In genomic region chr1:36252791-36253190, GRCm38 (mm10) we compare ENCODE assay signal across 9 mouse cellular contexts. TPM values are rescaled to one million over a fixed set of nuclear protein-coding genes. Genes with fewer than 3 reads are reported as not detected.
DNase-seq lines count a peak whose midpoint lies in the region; ATAC-seq lines count a peak whose summit lies in the region.
"Had no signal": no experiment of that assay in that cellular context is flagged by ENCODE, and none has a peak within 500 bp of the region (broad histone marks: within the 10 kb centered on the region; RNA-seq: fewer than 3 reads in every experiment).

No protein-coding gene starts in this region.

- no peak overlapping the region for H3K27ac ChIP-seq in forebrain, embryonic 16.5 days (ENCODE audit: low read length)
- H3K27ac ChIP-seq in hindbrain, embryonic 16.5 days (ENCODE audit: low read depth, low read length), result no peak overlapping the region

- WGBS in forebrain, embryonic 16.5 days, result 6% methylated on average over 6 of the region's 6 CpGs
- WGBS in hindbrain, embryonic 16.5 days, result 6% methylated on average over 6 of the region's 6 CpGs

- H3K4me1 ChIP-seq in forebrain, embryonic 16.5 days (replicated peaks; ENCODE audit: control insufficient read depth, insufficient read depth, low read length), result peaks cover 7% of the 10 kb centered on the region
- peaks cover 9% of the 10 kb centered on the region for H3K4me1 ChIP-seq in hindbrain, embryonic 16.5 days (ENCODE audit: control insufficient read depth, insufficient read depth, low read depth, low read length)

- intact Hi-C loops in heart, postnatal 25 days (cut with DNase I), result loop anchor here (5.0 kb wide), 2 partner anchors 105 to 185 kb away; partner anchors contain the start of gene Hs6st1

- no peak overlapping the region for H3K4me3 ChIP-seq in forebrain, embryonic 16.5 days (replicated peaks; ENCODE audit: low read length)
- no peak overlapping the region for H3K4me3 ChIP-seq in hindbrain, embryonic 16.5 days (ENCODE audit: low read length)
- H3K4me3 ChIP-seq: myocyte had no signal

- no peak overlapping the region for H3K4me2 ChIP-seq in forebrain, embryonic 16.5 days (ENCODE audit: low read length)
- no peak overlapping the region for H3K4me2 ChIP-seq in hindbrain, embryonic 16.5 days (ENCODE audit: low read length)

- H3K27me3 ChIP-seq in forebrain, embryonic 16.5 days (replicated peaks; ENCODE audit: control insufficient read depth, insufficient read depth, low read length), result peaks cover 3% of the 10 kb centered on the region; the same call in 1 of the 2 replicates
- H3K27me3 ChIP-seq in hindbrain, embryonic 16.5 days (replicated peaks; ENCODE audit: control insufficient read depth, insufficient read depth, low read length), result no peaks in the 10 kb centered on the region; the same call in 1 of the 2 replicates

- no peak overlapping the region for H3K9ac ChIP-seq in forebrain, embryonic 16.5 days (replicated peaks; ENCODE audit: low read depth, low read length)
- H3K9ac ChIP-seq in hindbrain, embryonic 16.5 days (ENCODE audit: low read depth, low read length), result no peak overlapping the region

- H3K36me3 ChIP-seq in forebrain, embryonic 16.5 days (ENCODE audit: control insufficient read depth, insufficient read depth), result no peaks in the 10 kb centered on the region
- H3K36me3 ChIP-seq in hindbrain, embryonic 16.5 days (ENCODE audit: control insufficient read depth, insufficient read depth, low read length), result no peaks in the 10 kb centered on the region

- peak; percentile 95 for DNase-seq in heart, adult 11 months
- DNase-seq in heart, postnatal 25 days (ENCODE audit: low spot score), result no peak
- DNase-seq in cerebellum, adult 11 months, result peak; percentile 62
- DNase-seq in layer of hippocampus, postnatal 25 days (ENCODE audit: extremely low spot score in 1 of 2, low spot score in 1 of 2), result peak; percentile 39 to 65
- DNase-seq in lung, postnatal 25 days (ENCODE audit: low spot score), result peak; percentile 87
- DNase-seq in right cerebral cortex, postnatal 36 days (ENCODE audit: low spot score in 2 of 2), result peak; percentile 43 to 63

- peaks cover 4% of the 10 kb centered on the region; the same call in 1 of the 2 replicates for H3K9me3 ChIP-seq in forebrain, embryonic 16.5 days (ENCODE audit: control insufficient read depth, low read length)
- no peaks in the 10 kb centered on the region for H3K9me3 ChIP-seq in hindbrain, embryonic 16.5 days (ENCODE audit: control insufficient read depth, low read length)

- ATAC-seq in forebrain, embryonic 16.5 days, result peak; percentile 77
- ATAC-seq in hindbrain, embryonic 16.5 days, result peak; percentile 78; the same call in 1 of the 2 replicates

RNA-seq across cellular contexts. Expression of gene Uggt1, which starts 8.3 kb away (rescaled TPM):
- total RNA-seq in heart, postnatal 25 days (2021), result 10 to 100 TPM; 26.8 to 29.5 TPM
- 50.8 and 56.9 TPM in 2 replicates for polyA plus RNA-seq in forebrain, embryonic 16.5 days (2015; fragmentation: Nextera tagmentation; extraction: Ambion mirVana)
- 40.2 and 48.8 TPM in 2 replicates for polyA plus RNA-seq in hindbrain, embryonic 16.5 days (2015; fragmentation: Nextera tagmentation; extraction: Ambion mirVana)
- total RNA-seq in layer of hippocampus, postnatal 25 days (2021), result 10 to 100 TPM; 36.0 to 40.5 TPM

RNA-seq across cellular contexts. Expression of gene Neurl3, which starts 21.7 kb away (rescaled TPM):
- total RNA-seq in heart, postnatal 25 days (2021), result 1 to 10 TPM; 3.1 to 3.4 TPM
- 0.41 and 0.47 TPM in 2 replicates for polyA plus RNA-seq in forebrain, embryonic 16.5 days (2015; fragmentation: Nextera tagmentation; extraction: Ambion mirVana)
- polyA plus RNA-seq in hindbrain, embryonic 16.5 days (2015; fragmentation: Nextera tagmentation; extraction: Ambion mirVana), result 1.4 and 2.0 TPM in 2 replicates
- under 1 TPM; 0.42 to 0.68 TPM for total RNA-seq in layer of hippocampus, postnatal 25 days (2021)

RNA-seq across cellular contexts. Expression of gene Arid5a, which starts 54.7 kb away (rescaled TPM):
- 10 to 100 TPM in 1 of 2 experiments, 1 to 10 TPM in 1; 7.0 to 11.1 TPM for total RNA-seq in heart, postnatal 25 days (2021)
- 3.8 and 4.7 TPM in 2 replicates for polyA plus RNA-seq in forebrain, embryonic 16.5 days (2015; fragmentation: Nextera tagmentation; extraction: Ambion mirVana)
- polyA plus RNA-seq in hindbrain, embryonic 16.5 days (2015; fragmentation: Nextera tagmentation; extraction: Ambion mirVana), result 6.7 and 7.1 TPM in 2 replicates
- 10 to 100 TPM; 11.5 to 16.6 TPM for total RNA-seq in layer of hippocampus, postnatal 25 days (2021)
